Mouse (Mus musculus) kidney, adult 8-10 months (tissue): ENCODE results near the gene Parm1.

Experiments
- DNase-seq, 2 experiments: peaks; one replicate each; pipeline ENCODE4 v3.0.0; 2022

The Parm1 gene

GRCm38 (mm10) chr5:91662715-91663114 lies 145.3 kb downstream of the Parm1 start:
- DNase-seq, result no peak

DNA sequence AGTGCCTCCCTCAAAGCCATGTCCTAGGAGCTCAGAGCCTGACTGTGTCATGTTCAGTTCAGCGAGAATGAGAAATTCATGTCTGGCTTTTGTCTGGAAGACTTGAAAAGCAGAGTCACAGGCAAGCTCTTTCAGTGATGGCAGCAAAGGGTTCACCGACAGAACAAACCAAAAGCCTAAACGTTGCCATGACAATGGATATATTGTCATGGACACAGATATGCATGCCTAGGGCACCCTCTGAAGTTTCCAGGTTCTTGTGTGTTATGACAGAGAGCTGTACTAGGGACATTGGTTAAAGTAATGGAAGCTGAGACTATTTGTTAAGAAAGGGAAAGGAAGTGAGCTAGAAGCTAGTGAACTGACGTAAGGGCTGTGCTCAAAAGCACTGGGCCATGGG lies 149.7 kb downstream of the Parm1 start:
- no peak for DNase-seq

DNA sequence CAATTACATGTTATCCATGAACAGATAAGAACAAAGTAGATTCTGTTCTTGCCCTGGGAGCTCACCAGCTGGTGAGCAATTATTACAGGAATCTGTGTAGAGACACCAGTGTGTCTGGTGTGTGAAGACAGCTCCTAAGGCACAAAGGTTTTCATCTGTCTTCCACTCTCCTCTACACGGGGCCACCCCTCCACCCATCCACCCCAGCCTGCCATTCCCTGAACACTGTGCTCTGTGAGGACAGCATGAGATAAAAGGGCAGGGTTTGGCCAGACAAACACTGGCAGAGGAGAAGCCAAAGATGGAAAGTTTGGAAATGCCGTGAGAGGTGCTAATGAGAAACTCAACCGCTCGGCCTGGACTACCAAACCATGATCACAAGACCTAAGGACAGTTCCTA lies 151.8 kb downstream of the Parm1 start:
- no peak for DNase-seq
